Mouse (Mus musculus): Measurements from ENCODE around the gene Lrrc23. TPM values are rescaled to one million over a fixed set of nuclear protein-coding genes. Genes with fewer than 3 reads are reported as not detected.

Gene Lrrc23
- polyA plus RNA-seq, 1 experiment from 2014 or later, result 0.36 TPM

Other genes with a start within 250 kb of the Lrrc23 start
- 5.5 and 6.6 TPM in 2 replicates for gene C1s1, start 237.4 kb downstream of the Lrrc23 start, polyA plus RNA-seq (2015; fragmentation: Nextera tagmentation; extraction: Ambion mirVana)
- gene C1rb, start 209.4 kb downstream of the Lrrc23 start, polyA plus RNA-seq (2015; fragmentation: Nextera tagmentation; extraction: Ambion mirVana), result not detected in 2 replicates
- gene C1s2, start 143.6 kb downstream of the Lrrc23 start, polyA plus RNA-seq (2015; fragmentation: Nextera tagmentation; extraction: Ambion mirVana), result 0.14 TPM in 1 of 2 replicates, not detected in the other
- 46.1 and 55.0 TPM in 2 replicates for gene Lpcat3, start 116.7 kb downstream of the Lrrc23 start, polyA plus RNA-seq (2015; fragmentation: Nextera tagmentation; extraction: Ambion mirVana)
- 164 and 183 TPM in 2 replicates for gene Emg1, start 67.5 kb downstream of the Lrrc23 start, polyA plus RNA-seq (2015; fragmentation: Nextera tagmentation; extraction: Ambion mirVana)
- 285 and 312 TPM in 2 replicates for gene Phb2, start 67.4 kb downstream of the Lrrc23 start, polyA plus RNA-seq (2015; fragmentation: Nextera tagmentation; extraction: Ambion mirVana)
- gene Ptpn6, start 41.0 kb downstream of the Lrrc23 start, polyA plus RNA-seq (2015; fragmentation: Nextera tagmentation; extraction: Ambion mirVana), result 17.4 and 17.8 TPM in 2 replicates
- 356 and 402 TPM in 2 replicates for gene Grcc10, start 38.4 kb downstream of the Lrrc23 start, polyA plus RNA-seq (2015; fragmentation: Nextera tagmentation; extraction: Ambion mirVana)
- gene Gm45234, start 23.7 kb downstream of the Lrrc23 start, polyA plus RNA-seq (2015; fragmentation: Nextera tagmentation; extraction: Ambion mirVana), result 0.10 TPM in 1 of 2 replicates, not detected in the other
- 15.1 and 15.7 TPM in 2 replicates for gene Atn1, start 23.2 kb downstream of the Lrrc23 start, polyA plus RNA-seq (2015; fragmentation: Nextera tagmentation; extraction: Ambion mirVana)
- gene Eno2, start 10.1 kb downstream of the Lrrc23 start, polyA plus RNA-seq (2015; fragmentation: Nextera tagmentation; extraction: Ambion mirVana), result 7.9 and 9.1 TPM in 2 replicates
- 14.1 and 15.5 TPM in 2 replicates for gene Spsb2, start 28.9 kb upstream of the Lrrc23 start, polyA plus RNA-seq (2015; fragmentation: Nextera tagmentation; extraction: Ambion mirVana)
- gene Tpi1, start 34.6 kb upstream of the Lrrc23 start, polyA plus RNA-seq (2015; fragmentation: Nextera tagmentation; extraction: Ambion mirVana), result 940 and 1,131 TPM in 2 replicates
- gene Usp5, start 49.8 kb upstream of the Lrrc23 start, polyA plus RNA-seq (2015; fragmentation: Nextera tagmentation; extraction: Ambion mirVana), result 134 and 136 TPM in 2 replicates
- 124 and 141 TPM in 2 replicates for gene Cdca3, start 49.8 kb upstream of the Lrrc23 start, polyA plus RNA-seq (2015; fragmentation: Nextera tagmentation; extraction: Ambion mirVana)
- gene Gnb3, start 60.5 kb upstream of the Lrrc23 start, polyA plus RNA-seq (2015; fragmentation: Nextera tagmentation; extraction: Ambion mirVana), result 0.96 and 3.2 TPM in 2 replicates
- 43.7 and 62.3 TPM in 2 replicates for gene P3h3, start 78.0 kb upstream of the Lrrc23 start, polyA plus RNA-seq (2015; fragmentation: Nextera tagmentation; extraction: Ambion mirVana)
- 1.6 and 2.9 TPM in 2 replicates for gene Gpr162, start 84.3 kb upstream of the Lrrc23 start, polyA plus RNA-seq (2015; fragmentation: Nextera tagmentation; extraction: Ambion mirVana)
- gene Cd4, start 108.5 kb upstream of the Lrrc23 start, polyA plus RNA-seq (2015; fragmentation: Nextera tagmentation; extraction: Ambion mirVana), result 0.24 and 0.31 TPM in 2 replicates
- gene Lag3, start 132.0 kb upstream of the Lrrc23 start, polyA plus RNA-seq (2015; fragmentation: Nextera tagmentation; extraction: Ambion mirVana), result 2.3 TPM in 2 replicates
- 241 and 331 TPM in 2 replicates for gene Ptms, start 140.4 kb upstream of the Lrrc23 start, polyA plus RNA-seq (2015; fragmentation: Nextera tagmentation; extraction: Ambion mirVana)
- 352 and 365 TPM in 2 replicates for gene Mlf2, start 151.7 kb upstream of the Lrrc23 start, polyA plus RNA-seq (2015; fragmentation: Nextera tagmentation; extraction: Ambion mirVana)
- gene Cops7a, start 185.8 kb upstream of the Lrrc23 start, polyA plus RNA-seq (2015; fragmentation: Nextera tagmentation; extraction: Ambion mirVana), result 146 and 160 TPM in 2 replicates
- gene Pianp, start 217.0 kb upstream of the Lrrc23 start, polyA plus RNA-seq (2015; fragmentation: Nextera tagmentation; extraction: Ambion mirVana), result 20.8 and 21.3 TPM in 2 replicates
- 16.9 and 17.9 TPM in 2 replicates for gene Zfp384, start 229.4 kb upstream of the Lrrc23 start, polyA plus RNA-seq (2015; fragmentation: Nextera tagmentation; extraction: Ambion mirVana)